16 mouse cellular contexts compared by ENCODE assay signal in genomic region chr5:25748613-25749012, GRCm38 (mm10). TPM values are rescaled to one million over a fixed set of nuclear protein-coding genes. Genes with fewer than 3 reads are reported as not detected.
"Had no signal": no experiment of that assay in that cellular context is flagged by ENCODE, and none has a peak within 500 bp of the region (broad histone marks: within the 10 kb centered on the region; RNA-seq: fewer than 3 reads in every experiment).

No protein-coding gene starts in this region.

- H3K4me2 ChIP-seq: limb, embryonic 15.5 days; liver, embryonic 12.5 days; lung, embryonic 14.5 days; midbrain, embryonic 11.5 days; midbrain, embryonic 15.5 days; neural tube, embryonic 12.5 days had no signal

- H3K9me3 ChIP-seq: limb, embryonic 15.5 days; liver, embryonic 12.5 days; midbrain, embryonic 15.5 days; neural tube, embryonic 12.5 days had no signal

- H3K4me3 ChIP-seq: left cerebral cortex, adult 2 months; limb, embryonic 15.5 days; liver, embryonic 12.5 days; midbrain, embryonic 15.5 days; neural tube, embryonic 12.5 days had no signal

- DNase-seq: kidney, postnatal 25 days; lung, embryonic 14.5 days; lung, postnatal 10 days; lung, postnatal 4 days; retina, postnatal 1 day; right cerebral cortex, postnatal 4 days; spleen, adult 18-20 months; thymus, adult 18-20 months; thymus, postnatal 14 days had no signal

- H3K4me1 ChIP-seq: liver, embryonic 12.5 days; neural tube, embryonic 12.5 days had no signal

- H3K27ac ChIP-seq: left cerebral cortex, adult 2 months; limb, embryonic 15.5 days; liver, embryonic 12.5 days; midbrain, embryonic 15.5 days; neural tube, embryonic 12.5 days had no signal

- H3K36me3 ChIP-seq: limb, embryonic 15.5 days; liver, embryonic 12.5 days; midbrain, embryonic 15.5 days; neural tube, embryonic 12.5 days had no signal

- H3K27me3 ChIP-seq: limb, embryonic 15.5 days; liver, embryonic 12.5 days; midbrain, embryonic 15.5 days; neural tube, embryonic 12.5 days had no signal

- H3K9ac ChIP-seq: limb, embryonic 15.5 days; liver, embryonic 12.5 days; lung, embryonic 14.5 days; midbrain, embryonic 15.5 days; neural tube, embryonic 12.5 days had no signal

- ATAC-seq: liver, embryonic 12.5 days; midbrain, embryonic 15.5 days had no signal

RNA-seq across cellular contexts. Expression of gene Actr3b, which starts 11.2 kb away (rescaled TPM):
- total RNA-seq: monocyte, adult 5-6 weeks had no signal
